Mouse (Mus musculus): ENCODE data around the gene Prss45. TPM values are rescaled to one million over a fixed set of nuclear protein-coding genes. Genes with fewer than 3 reads are reported as not detected.

The Prss45 gene
- total RNA-seq, 2 experiments from 2014 or later, result not detected

Other genes starting within 250 kb of the Prss45 start
- 1 to 10 TPM; 4.0 to 4.3 TPM for gene Nradd, start 210.1 kb upstream of the Prss45 start, total RNA-seq (2021)
- 1 to 10 TPM; 3.1 to 3.4 TPM for gene Nbeal2, start 180.4 kb upstream of the Prss45 start, total RNA-seq (2021)
- 10 to 100 TPM; 57.0 to 57.9 TPM for gene Ccdc12, start 178.1 kb upstream of the Prss45 start, total RNA-seq (2021)
- gene Myl3, start 92.7 kb upstream of the Prss45 start, total RNA-seq (2021), result 100 to 1,000 TPM; 322 to 324 TPM
- 10 to 100 TPM; 11.8 to 13.4 TPM for gene Pth1r, start 87.4 kb upstream of the Prss45 start, total RNA-seq (2021)
- not detected for gene Prss42, start 36.4 kb upstream of the Prss45 start, total RNA-seq (2021)
- not detected for gene Prss44, start 20.6 kb upstream of the Prss45 start, total RNA-seq (2021)
- not detected for gene Prss43, start 7.9 kb upstream of the Prss45 start, total RNA-seq (2021)
- not detected for gene Prss46, start 9.9 kb downstream of the Prss45 start, total RNA-seq (2021)
- gene Prss50, start 23.4 kb downstream of the Prss45 start, total RNA-seq (2021), result not detected
- 1 to 10 TPM; 5.8 to 6.6 TPM for gene Als2cl, start 45.3 kb downstream of the Prss45 start, total RNA-seq (2021)
- gene Tmie, start 45.5 kb downstream of the Prss45 start, total RNA-seq (2021), result under 1 TPM; 0.47 to 0.60 TPM
- 1 to 10 TPM; 1.8 to 2.5 TPM for gene Fam240a, start 82.3 kb downstream of the Prss45 start, total RNA-seq (2021)
- not detected for gene Tdgf1, start 111.6 kb downstream of the Prss45 start, total RNA-seq (2021)
- gene Lrrc2, start 117.0 kb downstream of the Prss45 start, total RNA-seq (2021), result 10 to 100 TPM in 1 of 2 experiments, 1 to 10 TPM in 1; 8.8 to 13.3 TPM
- 1 to 10 TPM in 1 of 2 experiments, under 1 TPM in 1; 0.93 to 1.1 TPM for gene Rtp3, start 156.0 kb downstream of the Prss45 start, total RNA-seq (2021)
- gene Ltf, start 184.7 kb downstream of the Prss45 start, total RNA-seq (2021), result 1 to 10 TPM; 1.2 to 3.6 TPM
- 1 to 10 TPM; 1.4 to 1.8 TPM for gene Ccrl2, start 222.9 kb downstream of the Prss45 start, total RNA-seq (2021)